Mouse (Mus musculus): Measurements from ENCODE around the gene Gm17581. TPM values are rescaled to one million over a fixed set of nuclear protein-coding genes. Genes with fewer than 3 reads are reported as not detected.

The Gm17581 gene
- polyA plus RNA-seq, 1 experiment from 2014 or later: not detected

GRCm38 (mm10) chr2:155728742-155729141 is 6.9 kb downstream of the Gm17581 start:
- Histone ChIP-seq H3K4me2 (ENCODE audit: low read length) (peak overlapping the region; percentile 95), H3K9ac (replicated peaks; ENCODE audit: low read length) (peak overlapping the region; percentile 85), H3K27ac (replicated peaks; ENCODE audit: low read depth, low read length) (peak overlapping the region; percentile 70; the same call in 1 of the 2 replicates), H3K9me3 (ENCODE audit: control insufficient read depth, low read length) (no peaks in the 10 kb centered on the region), H3K27me3 (ENCODE audit: control insufficient read depth, insufficient read depth, low read length) (no peaks in the 10 kb centered on the region), H3K4me1 (ENCODE audit: control insufficient read depth, insufficient read depth, low read length) (peaks cover 11% of the 10 kb centered on the region; the same call in 1 of the 2 replicates), H3K36me3 (ENCODE audit: control insufficient read depth, insufficient read depth, low read length) (peaks cover 11% of the 10 kb centered on the region), H3K4me3 (replicated peaks; ENCODE audit: low read depth, low read length) (peak overlapping the region; percentile 88)
- WGBS: 5% methylated on average over 15 of the region's 15 CpGs
- ATAC-seq (ENCODE audit: low FRiP score, low TSS enrichment) (no peak), DNase-seq (no peak)

GRCm38 (mm10) chr2:155727764-155728395 is 7.8 kb downstream of the Gm17581 start:
- Histone ChIP-seq H3K4me1 (ENCODE audit: control insufficient read depth, insufficient read depth, low read length) (peaks cover 11% of the 10 kb centered on the region; the same call in 1 of the 2 replicates), H3K4me3 (replicated peaks; ENCODE audit: low read depth, low read length) (peak overlapping the region; percentile 88; the same call in 1 of the 2 replicates), H3K27ac (replicated peaks; ENCODE audit: low read depth, low read length) (no peak overlapping the region), H3K9me3 (ENCODE audit: control insufficient read depth, low read length) (no peaks in the 10 kb centered on the region), H3K27me3 (ENCODE audit: control insufficient read depth, insufficient read depth, low read length) (no peaks in the 10 kb centered on the region), H3K36me3 (ENCODE audit: control insufficient read depth, insufficient read depth, low read length) (peaks cover 20% of the 10 kb centered on the region), H3K4me2 (ENCODE audit: low read length) (peak overlapping the region; percentile 95), H3K9ac (replicated peaks; ENCODE audit: low read length) (no peak overlapping the region)
- DNase-seq: no peak
- ATAC-seq (ENCODE audit: low FRiP score, low TSS enrichment): no peak
- 85% methylated on average over 7 of the region's 7 CpGs for WGBS

DNA sequence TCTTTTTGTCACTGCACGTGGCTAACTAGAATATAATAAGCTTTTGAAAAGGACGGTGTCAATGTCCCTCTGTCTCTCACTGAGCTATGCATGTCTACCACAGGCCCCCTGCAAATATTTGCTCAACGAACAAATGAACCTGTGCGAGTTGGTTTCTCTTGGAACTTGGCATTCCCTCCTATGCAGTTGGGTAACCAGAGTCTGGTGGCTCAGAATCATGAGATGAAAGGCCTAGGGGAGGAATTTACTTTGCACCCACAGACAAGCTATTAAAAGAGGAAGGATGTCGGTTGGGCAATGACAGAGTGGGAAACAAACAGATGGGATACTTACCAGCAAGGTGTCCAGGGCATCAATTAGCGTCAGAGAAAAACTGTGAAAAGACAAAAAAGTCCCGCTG is 9.4 kb downstream of the Gm17581 start:
- Histone ChIP-seq H3K4me1 (ENCODE audit: control insufficient read depth, insufficient read depth, low read length) (peaks cover 11% of the 10 kb centered on the region; the same call in 1 of the 2 replicates), H3K9ac (replicated peaks; ENCODE audit: low read length) (no peak overlapping the region), H3K9me3 (ENCODE audit: control insufficient read depth, low read length) (no peaks in the 10 kb centered on the region), H3K4me2 (ENCODE audit: low read length) (no peak overlapping the region), H3K27me3 (ENCODE audit: control insufficient read depth, insufficient read depth, low read length) (no peaks in the 10 kb centered on the region), H3K27ac (replicated peaks; ENCODE audit: low read depth, low read length) (no peak overlapping the region), H3K4me3 (replicated peaks; ENCODE audit: low read depth, low read length) (no peak overlapping the region), H3K36me3 (ENCODE audit: control insufficient read depth, insufficient read depth, low read length) (peaks cover 34% of the 10 kb centered on the region)
- DNase-seq: no peak
- ATAC-seq (ENCODE audit: low FRiP score, low TSS enrichment): no peak
- WGBS: 85% methylated on average over 7 of the region's 7 CpGs

GRCm38 (mm10) chr2:155724526-155724925 is 11.1 kb downstream of the Gm17581 start:
- Histone ChIP-seq H3K4me2 (ENCODE audit: low read length) (no peak overlapping the region), H3K4me3 (replicated peaks; ENCODE audit: low read depth, low read length) (no peak overlapping the region), H3K36me3 (ENCODE audit: control insufficient read depth, insufficient read depth, low read length) (peaks cover 50% of the 10 kb centered on the region), H3K27me3 (ENCODE audit: control insufficient read depth, insufficient read depth, low read length) (no peaks in the 10 kb centered on the region), H3K27ac (replicated peaks; ENCODE audit: low read depth, low read length) (no peak overlapping the region), H3K9me3 (ENCODE audit: control insufficient read depth, low read length) (no peaks in the 10 kb centered on the region), H3K4me1 (ENCODE audit: control insufficient read depth, insufficient read depth, low read length) (peaks cover 11% of the 10 kb centered on the region; the same call in 1 of the 2 replicates), H3K9ac (replicated peaks; ENCODE audit: low read length) (no peak overlapping the region)
- no peak for ATAC-seq (ENCODE audit: low FRiP score, low TSS enrichment)
- WGBS: 91% methylated on average over 6 of the region's 6 CpGs
- no peak for DNase-seq

GRCm38 (mm10) chr2:155724036-155724435 is 11.6 kb downstream of the Gm17581 start:
- H3K27ac ChIP-seq (replicated peaks; ENCODE audit: low read depth, low read length): no peak overlapping the region
- H3K4me2 ChIP-seq (ENCODE audit: low read length): no peak overlapping the region
- H3K27me3 ChIP-seq (ENCODE audit: control insufficient read depth, insufficient read depth, low read length): no peaks in the 10 kb centered on the region
- peaks cover 55% of the 10 kb centered on the region for H3K36me3 ChIP-seq (ENCODE audit: control insufficient read depth, insufficient read depth, low read length)
- WGBS: 90% methylated on average over 5 of the region's 5 CpGs
- H3K4me1 ChIP-seq (ENCODE audit: control insufficient read depth, insufficient read depth, low read length): peaks cover 11% of the 10 kb centered on the region; the same call in 1 of the 2 replicates
- no peak overlapping the region for H3K4me3 ChIP-seq (replicated peaks; ENCODE audit: low read depth, low read length)
- DNase-seq (no peak), ATAC-seq (ENCODE audit: low FRiP score, low TSS enrichment) (no peak)
- H3K9ac ChIP-seq (replicated peaks; ENCODE audit: low read length): no peak overlapping the region
- H3K9me3 ChIP-seq (ENCODE audit: control insufficient read depth, low read length): no peaks in the 10 kb centered on the region

DNA sequence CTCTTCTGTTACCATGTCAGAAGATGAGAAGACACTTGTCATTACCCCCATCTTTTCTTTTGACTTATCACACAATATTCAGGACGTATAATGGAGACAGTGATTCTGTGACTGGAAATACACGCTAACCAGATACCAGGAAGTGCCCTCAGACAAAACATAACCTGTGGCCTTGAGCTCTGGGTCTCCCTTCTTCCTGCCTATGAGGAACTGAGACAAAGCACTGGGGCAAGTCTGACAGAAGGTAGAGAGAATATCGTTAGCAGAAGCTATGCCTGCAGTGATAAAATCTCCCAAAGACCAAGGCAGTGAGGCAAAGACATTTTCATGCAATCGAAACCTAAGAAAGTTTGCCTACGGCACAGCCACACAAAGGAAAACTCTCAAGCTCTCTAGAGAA is 15.1 kb downstream of the Gm17581 start:
- Histone ChIP-seq H3K4me1 (ENCODE audit: control insufficient read depth, insufficient read depth, low read length) (no peaks in the 10 kb centered on the region), H3K9ac (replicated peaks; ENCODE audit: low read length) (no peak overlapping the region), H3K4me2 (ENCODE audit: low read length) (no peak overlapping the region), H3K27ac (replicated peaks; ENCODE audit: low read depth, low read length) (no peak overlapping the region), H3K36me3 (ENCODE audit: control insufficient read depth, insufficient read depth, low read length) (peaks cover 88% of the 10 kb centered on the region), H3K9me3 (ENCODE audit: control insufficient read depth, low read length) (no peaks in the 10 kb centered on the region), H3K4me3 (replicated peaks; ENCODE audit: low read depth, low read length) (no peak overlapping the region), H3K27me3 (ENCODE audit: control insufficient read depth, insufficient read depth, low read length) (no peaks in the 10 kb centered on the region)
- 93% methylated on average over 5 of the region's 5 CpGs for WGBS
- DNase-seq (no peak), ATAC-seq (ENCODE audit: low FRiP score, low TSS enrichment) (no peak)

DNA sequence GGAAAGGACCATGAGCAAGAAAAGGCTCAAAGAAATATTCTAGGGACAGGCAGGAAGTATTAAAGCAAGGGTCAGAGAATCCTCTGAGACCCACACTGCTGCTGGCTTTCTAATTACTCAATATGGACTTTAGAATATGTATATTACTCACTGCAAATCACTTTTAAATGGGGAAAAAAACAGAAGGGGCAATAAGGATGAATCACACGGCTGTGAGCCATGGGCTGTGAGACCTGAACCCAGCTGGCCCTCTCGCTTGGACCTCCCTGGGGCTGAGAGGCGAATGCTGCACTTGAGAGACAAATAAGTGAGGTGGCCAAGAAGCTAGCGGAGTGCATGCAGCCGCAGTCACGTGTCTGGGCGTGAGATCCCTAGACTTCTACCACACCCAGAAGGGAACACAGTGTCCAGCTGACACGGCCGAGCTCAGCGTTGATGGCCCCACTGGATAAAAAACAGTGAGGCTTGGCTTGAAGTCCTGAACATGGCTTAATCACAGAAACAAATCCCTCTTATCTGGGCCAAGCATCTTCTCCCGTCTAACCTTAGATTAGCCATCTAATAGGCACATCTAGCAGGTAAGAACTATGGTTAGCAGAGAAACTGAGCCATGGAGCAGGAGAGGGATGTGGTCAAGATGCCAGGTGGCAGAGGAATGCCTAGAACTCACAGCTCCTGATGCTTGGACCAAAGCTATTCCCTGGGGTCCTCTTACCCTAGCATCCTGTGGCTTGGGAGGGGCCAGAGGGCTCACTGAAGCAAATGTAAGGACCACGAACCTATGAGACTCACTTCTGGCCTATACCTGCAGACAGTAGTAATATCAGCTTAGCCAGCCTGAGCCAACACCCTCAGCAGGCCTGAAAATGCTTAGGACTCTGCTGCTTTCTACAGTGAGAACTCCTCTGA is 18.3 kb downstream of the Gm17581 start:
- WGBS: 90% methylated on average over 12 of the region's 12 CpGs
- ATAC-seq (ENCODE audit: low FRiP score, low TSS enrichment): no peak

GRCm38 (mm10) chr2:155710557-155710956 is 25.1 kb downstream of the Gm17581 start:
- Histone ChIP-seq H3K4me3 (replicated peaks; ENCODE audit: low read depth, low read length) (no peak overlapping the region), H3K27me3 (ENCODE audit: control insufficient read depth, insufficient read depth, low read length) (no peaks in the 10 kb centered on the region), H3K36me3 (ENCODE audit: control insufficient read depth, insufficient read depth, low read length) (peaks cover 90% of the 10 kb centered on the region), H3K4me2 (ENCODE audit: low read length) (no peak overlapping the region), H3K9me3 (ENCODE audit: control insufficient read depth, low read length) (no peaks in the 10 kb centered on the region), H3K9ac (replicated peaks; ENCODE audit: low read length) (no peak overlapping the region), H3K4me1 (ENCODE audit: control insufficient read depth, insufficient read depth, low read length) (no peaks in the 10 kb centered on the region), H3K27ac (replicated peaks; ENCODE audit: low read depth, low read length) (no peak overlapping the region)
- ATAC-seq (ENCODE audit: low FRiP score, low TSS enrichment) (no peak), DNase-seq (no peak)
- WGBS: 89% methylated on average over 11 of the region's 11 CpGs

More for the DNA sequence above, 18.3 kb downstream of the Gm17581 start:
- no peak for DNase-seq
- no peaks in the 10 kb centered on the region for H3K9me3 ChIP-seq (ENCODE audit: control insufficient read depth, low read length)
- H3K36me3 ChIP-seq (ENCODE audit: control insufficient read depth, insufficient read depth, low read length): peaks cover 91% of the 10 kb centered on the region
- no peaks in the 10 kb centered on the region for H3K4me1 ChIP-seq (ENCODE audit: control insufficient read depth, insufficient read depth, low read length)
- H3K27me3 ChIP-seq (ENCODE audit: control insufficient read depth, insufficient read depth, low read length): no peaks in the 10 kb centered on the region
- no peak overlapping the region for H3K4me3 ChIP-seq (replicated peaks; ENCODE audit: low read depth, low read length)
- no peak overlapping the region for H3K4me2 ChIP-seq (ENCODE audit: low read length)
- H3K9ac ChIP-seq (replicated peaks; ENCODE audit: low read length): no peak overlapping the region
- H3K27ac ChIP-seq (replicated peaks; ENCODE audit: low read depth, low read length): no peak overlapping the region

Data from midbrain, embryonic 14.5 days (tissue).